Mouse (Mus musculus) MEL (cell line): ENCODE measurements at regions not wholly inside any gene's neighbourhood (a gene's known extent, or its start where the extent isn't known, plus 50 kb on each side); places are given as distances from the start of the nearest gene placed in this dataset.

ENCODE experiments used
- CTCF ChIP-seq, 3 experiments: IDR thresholded peaks in 2 of 3; conservative IDR thresholded peaks in 1 of 3; 2 replicates each; pipeline ENCODE4 v1.5.1; 2011 to 2012; ENCODE audit warnings: low read length in 3 of 3, low read depth in 2 of 3, mild to moderate bottlenecking in 2 of 3, improper control_type of control experiment in 1 of 3, inconsistent platforms in 1 of 3, mixed read lengths in 1 of 3, moderate library complexity in 1 of 3; ENCODE audit not compliant: control insufficient read depth in 1 of 3, insufficient read depth in 1 of 3, poor library complexity in 1 of 3, severe bottlenecking in 1 of 3
- EP300 ChIP-seq, 2 experiments: IDR thresholded peaks; 2 replicates each; pipeline ENCODE4 v1.6.1; 2011; ENCODE audit warnings: improper control_type of control experiment in 2 of 2, low read length in 2 of 2, low read depth in 1 of 2, mild to moderate bottlenecking in 1 of 2
- GATA1 ChIP-seq: IDR thresholded peaks from 2 replicates; pipeline ENCODE4 v1.6.1; 2011; ENCODE audit warnings: low read depth, low read length, improper control_type of control experiment
- MAX ChIP-seq: IDR thresholded peaks from 2 replicates; pipeline ENCODE4 v1.6.1; 2011; ENCODE audit warnings: low read length, improper control_type of control experiment
- MEF2A ChIP-seq: IDR thresholded peaks from 2 replicates; pipeline ENCODE4 v1.6.1; 2014; ENCODE audit warnings: low read depth, mild to moderate bottlenecking, inconsistent platforms, low read length, improper control_type of control experiment; ENCODE audit not compliant: poor library complexity, insufficient replicate concordance, severe bottlenecking; ENCODE audit errors: extremely low read depth
- MYC ChIP-seq: IDR thresholded peaks from 2 replicates; pipeline ENCODE4 v1.6.1; 2011; ENCODE audit warnings: low read depth, mild to moderate bottlenecking, low read length, improper control_type of control experiment, moderate library complexity
- POLR2A ChIP-seq, 2 experiments: IDR thresholded peaks; 2 replicates each; pipeline ENCODE4 v1.6.1; 2011 to 2012; ENCODE audit warnings: low read length in 2 of 2, mild to moderate bottlenecking in 2 of 2, control low read depth in 1 of 2, improper control_type of control experiment in 1 of 2, low read depth in 1 of 2, moderate library complexity in 1 of 2; ENCODE audit not compliant: control insufficient read depth in 1 of 2, insufficient read depth in 1 of 2, poor library complexity in 1 of 2
- TCF12 ChIP-seq: IDR thresholded peaks from 2 replicates; pipeline ENCODE4 v1.6.1; 2014; ENCODE audit warnings: low read depth, mild to moderate bottlenecking, inconsistent platforms, low read length, improper control_type of control experiment, moderate library complexity
- ZKSCAN1 ChIP-seq: IDR thresholded peaks from 2 replicates; pipeline ENCODE4 v1.6.1; 2012; ENCODE audit warnings: low read depth, mild to moderate bottlenecking, inconsistent platforms, low read length, improper control_type of control experiment, moderate library complexity

DNA sequence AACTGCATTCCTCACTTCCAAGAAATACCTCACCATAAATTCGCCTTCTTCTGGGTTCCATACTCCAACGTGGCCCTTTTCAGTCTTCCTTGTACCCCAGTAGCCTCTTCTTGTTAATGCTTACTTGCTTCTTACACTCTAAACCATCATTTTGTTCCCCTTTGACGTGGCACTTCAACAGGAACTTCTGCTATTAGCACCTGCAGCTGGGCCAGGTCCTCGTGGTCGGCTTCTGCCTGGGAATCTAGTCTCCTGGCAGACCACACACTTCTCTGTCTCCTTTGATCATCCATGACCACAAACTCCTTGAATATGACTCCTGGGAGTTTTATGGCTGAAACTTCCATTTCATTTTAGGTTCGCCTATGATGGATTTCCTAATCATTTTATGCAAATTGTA, 243.9 kb upstream of the Rag2 start:
- no peak for TF ChIP-seq CTCF (IDR thresholded peaks at IDR 0.05 in 2 of 3, conservative IDR thresholded peaks at IDR 0.05 in 1 of 3; ENCODE audit: control insufficient read depth in 1 of 3, insufficient read depth in 1 of 3, low read depth in 2 of 3, low read length in 3 of 3, poor library complexity in 1 of 3, severe bottlenecking in 1 of 3)
- TF ChIP-seq EP300 (IDR thresholded peaks at IDR 0.05; ENCODE audit: low read depth in 1 of 2, low read length in 2 of 2) = no peak
- no peak for TF ChIP-seq MYC
- no peak for TF ChIP-seq ZKSCAN1
- TF ChIP-seq GATA1 = no peak
- no peak for TF ChIP-seq TCF12
- no peak for TF ChIP-seq POLR2A (IDR thresholded peaks at IDR 0.05; ENCODE audit: control insufficient read depth in 1 of 2, insufficient read depth in 1 of 2, low read depth in 1 of 2, low read length in 2 of 2, poor library complexity in 1 of 2)
- no peak for TF ChIP-seq MEF2A
- no peak for TF ChIP-seq MAX
